Mouse (Mus musculus) ES-E14 (cell line): ENCODE measurements around the gene Apmap.

Experiments used
- CHD2 ChIP-seq: IDR thresholded peaks from 2 replicates; pipeline ENCODE4 v1.6.1; 2014; ENCODE audit warnings: mild to moderate bottlenecking, low read depth, low read length, inconsistent platforms
- HCFC1 ChIP-seq: IDR thresholded peaks from 2 replicates; pipeline ENCODE4 v1.6.1; 2012; ENCODE audit warnings: low read length, inconsistent platforms, borderline replicate concordance; ENCODE audit not compliant: insufficient read depth
- ZNF384 ChIP-seq: IDR thresholded peaks from 2 replicates; pipeline ENCODE4 v1.6.1; 2012; ENCODE audit warnings: low read depth, low read length, inconsistent platforms

- TF ChIP-seq HCFC1 (no peak), CHD2 (no peak), ZNF384 (no peak)
These were observed 649 bp upstream of the Apmap start for GRCm38 (mm10) chr2:150608872-150609560.
